Mouse (Mus musculus) kidney, postnatal 4 days (tissue): ENCODE data around the gene Olfr1180.
"Not testable (repeated sequence)": the region's sequence is repeated elsewhere in the genome, so short reads cannot be mapped to it uniquely, and the experiment has no call there.

Experiments used
- DNase-seq, 2 experiments: peaks; one replicate each; pipeline ENCODE4 v3.0.0; 2021; ENCODE audit warnings: mixed read lengths in 2 of 2

The Olfr1180 gene

GRCm38 (mm10) chr2:88419051-88419450, at the start of gene Olfr1180:
Olfr1180 (minus strand) TSS chr2:88419151.
- DNase-seq: no peak

DNA sequence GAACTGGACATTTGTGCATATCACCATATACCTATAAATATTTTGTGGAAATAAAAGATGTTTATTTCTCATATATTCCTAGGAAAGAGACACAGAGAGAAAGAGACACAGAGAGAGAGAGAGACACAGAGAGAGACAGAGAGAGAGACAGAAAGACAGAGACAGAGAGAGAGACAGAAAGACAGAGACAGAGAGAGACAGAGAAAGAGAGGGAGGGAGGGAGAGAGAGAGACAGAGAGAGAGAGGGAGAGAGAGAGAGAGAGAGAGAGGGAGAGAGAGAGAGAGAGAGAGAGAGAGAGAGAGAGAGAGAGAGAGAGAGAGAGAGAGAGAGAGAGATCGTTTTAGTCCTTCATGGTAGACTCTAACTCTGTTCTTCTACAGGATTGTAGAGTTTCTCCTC, 35.6 kb upstream of the Olfr1180 start, which contains the start of gene Olfr1183:
TSS of gene Olfr1183 (plus strand) at position 301 of the 400 bp plus-strand sequence.
- DNase-seq: not testable (repeated sequence)

DNA sequence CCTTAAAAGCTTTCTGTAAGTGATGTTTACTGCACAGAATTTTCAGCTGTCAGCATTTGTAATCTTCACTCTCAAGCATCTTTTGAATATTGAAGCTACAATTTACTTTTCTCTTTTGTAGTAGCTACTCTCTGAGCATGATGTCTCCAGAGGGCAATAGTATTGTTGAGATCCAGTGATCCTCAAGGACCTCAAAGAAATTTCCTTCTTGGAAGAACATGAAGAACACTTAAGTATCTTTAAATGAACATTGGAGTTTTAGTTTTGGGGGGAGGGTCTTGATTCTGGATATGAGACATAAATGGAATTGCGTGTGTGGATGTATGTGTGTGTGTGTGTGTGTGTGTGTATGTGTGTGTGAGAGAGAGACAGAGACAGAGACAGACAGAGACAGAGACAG, 30.1 kb upstream of the Olfr1180 start, which contains the start of gene Gm13757:
TSS of gene Gm13757 (minus strand) at position 101 of the 400 bp plus-strand sequence.
- no peak for DNase-seq

- no peak for DNase-seq
Measured at GRCm38 (mm10) chr2:88426071-88426470, 7.1 kb upstream of the Olfr1180 start, which contains the start of gene Olfr1181. Olfr1181 (minus strand) TSS chr2:88426171.

GRCm38 (mm10) chr2:88406353-88406752, 12.6 kb downstream of the Olfr1180 start, which contains the start of gene Olfr1179:
Olfr1179 (minus strand) TSS chr2:88406453.
- no peak for DNase-seq

DNA sequence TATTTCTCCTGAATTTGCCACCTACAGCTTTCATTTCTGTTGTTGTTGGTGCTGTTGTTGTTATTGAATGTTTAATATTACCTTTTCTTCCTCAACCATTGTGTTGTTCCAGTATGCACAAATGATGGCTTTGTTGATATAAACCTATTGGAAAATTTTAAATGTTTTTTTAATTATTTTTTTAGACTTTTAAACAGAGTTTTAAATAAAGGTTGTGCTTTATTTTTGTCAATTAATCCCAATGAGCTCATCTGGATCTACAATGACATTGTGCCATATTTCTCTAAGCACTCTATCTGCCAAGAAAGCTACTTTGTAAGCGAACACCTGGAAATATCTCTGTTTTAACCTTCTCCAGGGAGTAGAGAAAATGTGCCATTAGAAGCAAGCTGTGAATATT, 32.2 kb downstream of the Olfr1180 start, which contains the start of gene Olfr1178:
TSS of gene Olfr1178 (plus strand) at position 301 of the 400 bp plus-strand sequence.
- no peak for DNase-seq
